Mouse (Mus musculus): Measurements from ENCODE around the gene Ptpdc1.

Ptpdc1 gene

GRCm38 (mm10) chr13:48625433-48626184 lies at the start of gene Ptpdc1:
TSS of gene Ptpdc1 (minus strand) at chr13:48625664.
- peak; percentile 95 to 97 for DNase-seq (ENCODE audit: low spot score in 2 of 2)

DNA sequence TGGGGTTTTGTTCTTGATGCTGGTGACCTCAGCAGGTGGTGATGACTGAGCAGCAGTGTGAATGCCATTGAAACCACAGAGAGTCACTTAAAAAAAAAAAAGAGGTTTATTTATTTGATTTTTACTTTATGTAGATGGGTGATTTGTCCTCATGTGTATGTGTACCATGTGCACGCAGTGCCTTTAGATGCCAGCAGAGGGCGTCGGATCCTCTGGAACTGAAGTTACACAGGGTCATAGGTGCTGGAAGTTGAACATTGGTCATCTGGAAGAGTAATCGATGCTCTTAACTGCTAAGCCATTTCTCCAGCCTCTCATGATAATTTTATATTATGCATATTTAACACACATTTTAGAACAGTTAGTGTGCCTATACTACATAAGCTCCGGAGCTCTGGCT lies 49.1 kb upstream of the Ptpdc1 start:
- DNase-seq (ENCODE audit: low spot score in 2 of 2) = no peak

DNA sequence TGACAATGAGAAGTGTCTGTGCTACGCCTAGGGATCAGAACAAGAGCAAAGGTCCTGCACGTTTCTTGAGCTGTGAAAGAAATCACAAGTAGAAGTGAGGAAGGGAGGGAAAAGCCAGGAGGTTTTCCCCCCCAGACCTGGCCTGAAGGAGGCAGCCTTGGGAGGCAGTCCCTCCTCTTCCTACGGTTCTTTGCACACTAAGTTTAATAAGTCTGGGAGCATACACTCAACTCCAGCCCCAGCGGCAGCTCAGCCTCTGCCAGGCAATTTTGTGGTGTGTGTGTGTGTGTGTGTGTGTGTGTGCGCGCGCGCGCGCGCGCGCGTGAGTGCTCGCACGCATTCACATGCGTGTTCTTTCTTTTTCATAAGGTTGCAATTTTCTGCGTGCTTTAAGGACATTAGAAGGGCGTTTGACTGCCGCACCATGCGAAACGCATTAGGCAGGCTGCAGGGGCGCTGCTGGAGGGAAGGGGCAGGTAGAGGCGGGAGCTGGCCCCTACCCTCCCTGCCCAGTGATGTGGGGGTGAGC lies 46.9 kb upstream of the Ptpdc1 start:
- no peak for DNase-seq (ENCODE audit: low spot score in 2 of 2)

GRCm38 (mm10) chr13:48668976-48669534 lies 43.6 kb upstream of the Ptpdc1 start:
- DNase-seq (ENCODE audit: low spot score in 2 of 2) = peak in 1 of 2 experiments; percentile 29

DNA sequence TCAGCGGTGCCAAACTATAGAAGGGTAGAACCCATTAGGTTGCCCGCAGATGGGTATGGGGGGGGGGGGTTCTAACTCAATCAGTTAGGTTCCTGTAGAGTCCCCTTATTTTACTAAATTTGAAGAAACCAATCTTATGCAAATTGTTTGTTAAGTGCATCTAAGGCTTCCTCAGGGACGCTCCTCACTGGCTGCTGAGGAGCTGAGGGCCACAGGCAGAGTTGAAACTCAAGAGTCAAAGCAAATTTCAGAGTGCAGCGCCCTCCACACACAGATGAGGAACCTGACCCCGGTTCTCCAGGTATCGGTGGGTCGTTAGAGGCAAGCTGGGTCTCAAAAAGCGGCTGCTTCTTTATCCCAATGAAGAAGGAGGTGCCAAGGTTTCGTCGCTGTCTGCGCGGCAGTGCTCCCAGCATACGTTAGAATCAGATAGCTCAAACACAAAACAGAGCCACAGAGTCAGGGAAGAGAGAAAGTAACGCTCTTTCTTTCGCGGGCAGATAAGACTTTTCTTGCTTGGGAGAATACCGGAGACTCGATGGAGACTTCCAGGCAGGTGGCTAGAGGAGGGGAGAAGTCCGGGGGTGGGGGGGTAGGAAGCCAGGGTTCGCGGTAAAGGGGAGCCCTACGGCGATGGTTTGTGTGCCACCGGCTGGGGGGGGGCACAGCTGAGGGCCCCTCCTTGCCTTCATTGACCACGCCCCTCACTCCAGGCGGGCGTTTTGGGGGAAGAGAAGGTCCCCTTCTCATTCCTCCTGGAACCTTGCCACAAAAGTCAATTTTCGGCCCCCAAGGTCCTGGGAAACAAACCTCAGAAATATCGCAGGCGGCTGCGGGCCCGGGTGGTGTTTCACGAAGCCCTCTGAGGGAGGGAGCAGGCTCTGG lies 42.9 kb upstream of the Ptpdc1 start:
- DNase-seq (ENCODE audit: low spot score in 2 of 2) = no peak

DNA sequence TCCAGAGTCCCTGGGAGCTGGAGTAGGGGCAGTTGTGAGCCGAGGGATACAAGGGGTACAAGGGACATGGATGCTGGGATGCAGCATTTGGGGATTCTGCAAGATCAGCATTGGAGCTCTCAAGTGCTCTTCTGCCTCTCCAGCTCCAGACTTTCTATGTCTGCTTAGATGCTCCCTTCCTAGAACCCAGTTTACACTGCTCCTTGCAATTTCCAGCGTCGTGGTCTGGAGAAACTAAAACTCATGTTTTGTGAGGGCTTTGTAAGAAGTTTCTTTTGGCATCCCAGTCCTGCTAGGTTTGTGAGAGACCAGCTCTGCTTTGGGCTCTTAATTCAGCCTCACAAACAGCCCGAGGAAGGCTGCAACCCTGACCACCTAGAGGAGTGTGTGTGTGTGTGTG lies 42.0 kb upstream of the Ptpdc1 start:
- DNase-seq (ENCODE audit: low spot score in 2 of 2) = no peak

DNA sequence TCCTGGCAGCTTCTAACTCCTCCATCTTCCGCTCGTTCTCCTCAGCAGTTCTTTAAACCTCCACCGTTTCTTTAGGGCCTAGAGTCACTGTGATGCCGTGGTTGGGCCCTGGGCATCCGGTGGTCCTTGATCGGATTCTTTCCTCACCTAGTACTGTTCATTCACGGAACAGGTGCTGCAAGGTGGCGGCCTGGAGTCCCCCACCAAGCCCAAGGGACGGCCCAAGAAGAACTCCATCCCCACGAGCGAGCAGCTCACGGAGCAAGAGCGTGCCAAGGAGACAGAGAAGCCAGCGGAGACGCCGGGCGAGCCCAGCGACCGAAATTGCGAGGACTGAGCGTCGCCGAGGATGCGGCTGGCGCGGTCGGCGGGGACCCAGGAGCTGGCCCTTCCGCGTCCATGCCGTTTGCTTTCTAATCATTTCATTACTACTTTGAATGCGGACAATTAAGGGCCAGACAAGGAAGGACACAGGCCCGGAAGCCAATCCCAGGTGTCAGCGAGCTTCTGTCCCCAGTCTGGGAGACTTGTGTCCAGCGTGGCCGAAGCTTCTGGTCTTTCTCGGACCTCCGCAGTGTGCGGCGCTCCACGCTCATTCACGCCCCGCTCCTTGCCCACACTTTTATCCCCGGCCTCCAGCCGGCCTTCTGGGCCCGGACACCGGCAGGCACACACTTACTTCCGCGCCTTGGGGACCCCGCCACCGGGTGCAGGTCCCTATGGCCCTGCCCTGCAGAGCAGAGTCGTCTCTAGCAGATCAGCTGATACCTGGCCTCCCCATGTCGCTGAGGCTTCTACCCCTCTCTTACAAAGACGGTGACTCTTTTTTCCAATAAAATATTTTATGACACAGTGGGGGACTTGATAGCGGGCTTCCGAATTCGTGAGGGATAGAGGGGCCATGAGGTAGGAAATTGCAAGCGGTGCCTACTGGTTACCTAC lies 40.5 kb upstream of the Ptpdc1 start:
- DNase-seq (ENCODE audit: low spot score in 2 of 2) = no peak

DNA sequence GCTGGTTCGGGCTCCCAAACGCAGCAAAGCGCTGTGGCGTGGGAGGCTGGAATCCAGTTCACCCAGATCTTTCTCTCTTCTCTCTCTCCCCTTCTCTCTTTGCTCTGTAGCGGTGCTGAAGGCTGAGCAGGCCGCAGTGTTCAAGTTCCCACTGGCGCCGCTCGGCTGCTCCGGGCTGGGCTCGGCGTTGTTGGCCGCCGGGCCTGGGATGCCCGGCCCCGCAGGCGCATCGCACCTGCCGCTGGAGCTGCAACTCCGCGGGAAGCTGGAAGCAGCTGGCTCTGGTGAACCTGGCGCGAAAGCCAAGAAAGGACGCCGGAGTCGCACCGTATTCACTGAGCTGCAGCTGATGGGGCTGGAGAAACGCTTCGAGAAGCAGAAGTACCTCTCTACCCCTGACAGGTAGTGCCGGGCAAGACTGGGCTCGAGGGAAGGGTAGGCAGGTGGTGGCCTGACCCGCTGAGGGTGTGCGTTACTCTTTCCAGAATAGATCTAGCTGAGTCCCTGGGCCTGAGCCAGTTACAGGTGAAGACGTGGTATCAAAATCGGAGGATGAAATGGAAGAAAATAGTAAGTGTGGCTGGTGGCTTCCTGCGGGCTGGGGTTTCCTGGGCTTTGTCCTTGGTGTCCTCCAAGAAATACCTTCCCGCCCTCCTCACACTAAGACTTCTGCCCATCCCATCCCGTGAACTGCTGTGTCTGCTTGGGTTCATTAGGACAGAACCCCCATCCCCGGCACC lies 39.6 kb upstream of the Ptpdc1 start:
- DNase-seq (ENCODE audit: low spot score in 2 of 2) = peak in 1 of 2 experiments; percentile 29

DNA sequence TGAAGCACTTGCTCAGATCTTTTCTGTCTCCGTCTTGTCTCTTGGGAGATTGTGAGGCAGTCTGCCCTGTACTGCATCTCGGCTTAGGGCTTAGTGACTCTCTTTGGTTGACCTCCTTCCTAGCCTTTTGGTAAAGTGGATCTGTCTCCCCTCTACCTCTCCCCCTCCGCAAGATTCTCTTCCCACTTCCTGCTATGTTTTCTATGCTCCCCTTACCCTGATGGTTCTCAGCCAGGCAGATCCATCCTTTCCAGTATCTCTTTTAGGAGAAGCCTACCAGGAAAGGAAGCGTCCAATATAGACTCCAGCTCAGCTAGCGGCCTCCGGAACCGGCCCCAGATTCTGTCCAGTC lies 38.5 kb upstream of the Ptpdc1 start:
- no peak for DNase-seq (ENCODE audit: low spot score in 2 of 2)

DNA sequence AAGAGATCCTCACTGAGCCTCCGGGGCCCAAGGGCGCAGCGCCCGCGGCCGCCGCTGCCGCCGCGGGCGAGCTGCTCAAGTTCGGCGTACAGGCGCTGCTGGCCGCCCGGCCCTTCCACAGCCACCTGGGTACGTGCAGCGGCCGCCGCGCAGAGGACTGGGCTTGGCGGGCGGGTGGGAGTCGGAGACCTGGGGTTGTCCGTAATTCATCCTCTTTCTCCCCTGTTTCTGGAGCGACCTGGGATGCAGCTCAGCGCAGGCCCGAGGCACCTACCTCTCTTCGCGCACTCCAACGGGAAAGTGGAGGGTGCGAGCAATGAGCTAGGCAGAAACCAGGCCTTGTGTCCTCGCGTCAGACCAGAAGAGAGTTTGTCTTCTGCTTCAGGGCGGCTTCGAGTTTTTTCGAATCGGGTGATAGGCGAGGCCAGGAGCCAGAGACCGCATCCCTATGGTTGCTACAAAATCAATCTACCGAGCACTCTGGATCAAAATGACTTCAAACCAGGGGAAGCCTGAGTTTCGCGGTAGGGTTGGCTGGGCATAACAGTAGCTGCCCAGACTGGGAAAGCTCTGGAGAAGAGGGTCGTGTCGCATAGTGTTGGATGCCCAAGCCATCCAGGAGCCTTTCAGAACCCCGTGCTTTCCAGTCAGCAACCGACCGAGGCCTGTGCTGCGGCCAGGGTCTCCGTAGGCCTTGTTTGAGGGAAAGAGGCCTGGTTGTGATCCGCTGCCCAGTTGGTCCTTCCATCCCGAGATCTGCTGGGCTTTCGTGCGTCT lies 37.9 kb upstream of the Ptpdc1 start:
- DNase-seq (ENCODE audit: low spot score in 2 of 2) = no peak

GRCm38 (mm10) chr13:48662431-48663143 lies 37.1 kb upstream of the Ptpdc1 start, which contains the start of gene Barx1:
TSS of gene Barx1 (plus strand) at chr13:48662998.
- no peak for DNase-seq (ENCODE audit: low spot score in 2 of 2)

DNA sequence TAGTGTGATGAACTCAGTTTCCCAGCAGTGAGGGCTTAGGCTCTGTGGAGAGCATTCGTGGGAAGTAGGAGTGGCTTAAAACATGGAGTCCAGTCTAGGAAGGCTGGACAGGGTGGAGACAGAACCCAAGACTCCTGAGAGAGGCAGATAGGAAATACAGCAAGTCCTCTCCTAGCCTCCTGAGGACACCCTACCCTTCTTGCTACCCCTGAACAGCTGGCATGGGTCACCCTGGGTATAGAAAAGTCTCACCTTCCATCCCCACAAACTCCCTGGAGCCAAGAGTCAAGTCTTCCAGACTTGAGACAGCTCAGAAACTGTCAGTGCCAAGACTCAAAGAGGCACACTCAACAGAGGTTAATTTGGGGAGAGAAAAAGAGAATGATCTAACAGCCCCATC lies 36.1 kb upstream of the Ptpdc1 start:
- DNase-seq (ENCODE audit: low spot score in 2 of 2) = no peak

- DNase-seq (ENCODE audit: low spot score in 2 of 2) = no peak
Measured at GRCm38 (mm10) chr13:48660741-48661140, 35.3 kb upstream of the Ptpdc1 start.

- no peak for DNase-seq (ENCODE audit: low spot score in 2 of 2)
Measured at GRCm38 (mm10) chr13:48660221-48660734, 34.8 kb upstream of the Ptpdc1 start.

- DNase-seq (ENCODE audit: low spot score in 2 of 2) = peak in 1 of 2 experiments; percentile 26
Measured at GRCm38 (mm10) chr13:48659254-48660220, 34.1 kb upstream of the Ptpdc1 start.

DNA sequence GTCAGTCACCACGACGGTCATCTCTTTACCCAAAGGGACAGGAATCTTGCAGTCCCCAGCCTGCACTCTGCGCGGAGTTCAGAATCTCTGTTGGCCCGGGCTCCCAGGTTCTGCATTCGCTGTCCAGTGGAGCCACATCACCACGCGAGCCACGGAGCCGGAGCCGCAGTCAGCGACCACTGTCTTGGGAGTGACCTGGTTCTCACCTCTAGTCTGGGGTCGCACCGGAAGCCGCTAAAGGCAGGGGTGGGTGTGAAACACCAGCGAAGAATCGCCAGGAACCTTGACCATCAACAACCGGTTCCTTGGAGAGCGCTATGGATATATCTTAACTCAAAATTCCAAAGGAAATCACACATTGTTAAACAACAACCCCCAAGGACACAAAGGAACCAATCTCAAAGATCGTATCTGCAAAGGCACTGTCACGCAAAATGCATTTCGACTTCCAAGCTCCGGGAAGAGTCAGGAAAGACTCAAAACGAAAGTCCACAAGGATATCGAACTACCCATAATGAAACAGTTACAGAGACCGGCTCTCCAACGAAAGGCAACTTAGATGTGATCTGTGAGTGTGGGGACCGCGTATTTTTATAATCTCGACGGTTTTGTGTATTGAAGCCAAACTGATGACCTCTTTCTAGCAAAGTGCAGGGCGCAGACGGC lies 33.3 kb upstream of the Ptpdc1 start:
- peak in 1 of 2 experiments; percentile 37 for DNase-seq (ENCODE audit: low spot score in 2 of 2)

GRCm38 (mm10) chr13:48657791-48658190 lies 32.3 kb upstream of the Ptpdc1 start:
- DNase-seq (ENCODE audit: low spot score in 2 of 2) = no peak

Measured in urinary bladder, adult 18-20 months (tissue).